Mouse (Mus musculus) lung, embryonic 14.5 days (tissue): Measurements from ENCODE around the gene Myo10. TPM values are rescaled to one million over a fixed set of nuclear protein-coding genes. Genes with fewer than 3 reads are reported as not detected.

Experiments
- ATAC-seq: fragments of 200-750 bp; cut with Nextera tagmentation; 2 replicates; pipeline ENCODE4 v1.8.0; 2017; ENCODE audit warnings: mild to moderate bottlenecking, moderate TSS enrichment, moderate library complexity; ENCODE audit not compliant: insufficient read depth
- DNase-seq: peaks from one replicate; pipeline ENCODE4 v3.0.0-alpha.2; 2015
- H3K27ac ChIP-seq: fragments of 300-500 bp; sonication (generic); 2 replicates; pipeline ENCODE4 v1.5.1; 2014; ENCODE audit warnings: low read depth, mild to moderate bottlenecking, moderate library complexity
- H3K27me3 ChIP-seq: fragments of 300-500 bp; sonication (generic); 2 replicates; pipeline ENCODE4 v1.6.1; 2014; ENCODE audit warnings: low read length, control low read depth; ENCODE audit not compliant: insufficient read depth
- H3K36me3 ChIP-seq: fragments of 300-500 bp; sonication (generic); 2 replicates; pipeline ENCODE4 v1.6.1; 2014; ENCODE audit warnings: control low read depth; ENCODE audit not compliant: insufficient read depth
- H3K4me1 ChIP-seq: fragments of 300-500 bp; sonication (generic); 2 replicates; pipeline ENCODE4 v1.6.1; 2014; ENCODE audit warnings: antibody characterized with exemption, control low read depth; ENCODE audit not compliant: insufficient read depth
- H3K4me2 ChIP-seq: fragments of 300-500 bp; sonication (generic); 2 replicates; pipeline ENCODE4 v1.6.1; 2014; ENCODE audit warnings: mild to moderate bottlenecking
- H3K4me3 ChIP-seq: fragments of 300-500 bp; sonication (generic); 2 replicates; pipeline ENCODE4 v1.5.1; 2014; ENCODE audit warnings: low read depth, low read length
- H3K9ac ChIP-seq: fragments of 300-500 bp; sonication (generic); 2 replicates; pipeline ENCODE4 v1.6.1; 2014
- H3K9me3 ChIP-seq: fragments of 300-500 bp; sonication (generic); 2 replicates; pipeline ENCODE4 v1.6.1; 2016; ENCODE audit warnings: low read depth, low read length, control low read depth
- CTCF ChIP-seq: IDR thresholded peaks from 2 replicates; pipeline ENCODE4 v1.5.1; 2016; ENCODE audit warnings: antibody characterized with exemption, low read depth
- WGBS: fragments of 180-500 bp; shearing (Covaris S2); extraction: QIAGEN DNeasy Blood & Tissue Kit; methylation state at CpG from one replicate; pipeline ENCODE4 v1.1.7; 2014; 5-methylcytosine and 5-hydroxymethylcytosine counted together
- polyA plus RNA-seq: library from polyadenylated mRNA; unstranded; fragments of >200 nt; fragmentation: Nextera tagmentation; extraction: Ambion mirVana; gene quantifications from 2 replicates; pipeline ENCODE4 v1.2.1, GENCODE M21; 2014

The Myo10 gene
- polyA plus RNA-seq, 1 experiment from 2014 or later, result 54.8 TPM

DNA sequence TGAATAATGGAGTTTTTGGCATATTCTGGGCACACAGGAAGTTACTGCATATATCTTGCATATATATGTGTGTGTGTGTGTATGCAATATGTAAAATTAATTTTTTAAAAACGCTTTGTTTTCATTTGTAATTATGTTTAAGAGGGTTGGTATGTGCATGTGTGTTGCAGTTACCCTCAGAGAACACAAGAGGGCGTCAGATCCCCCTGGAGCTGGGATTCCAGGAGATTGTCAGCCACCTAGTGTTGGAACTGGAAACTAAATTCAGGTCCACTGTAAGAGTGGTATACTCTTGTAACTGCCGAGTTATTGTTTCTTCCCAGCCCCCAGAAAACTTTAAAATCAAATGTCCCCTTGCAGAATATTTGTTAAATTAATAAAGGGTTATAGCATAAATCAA, 174.0 kb downstream of the Myo10 start:
- H3K27me3 ChIP-seq, result no peaks in the 10 kb centered on the region
- no peak overlapping the region for H3K9ac ChIP-seq
- peaks cover 90% of the 10 kb centered on the region for H3K36me3 ChIP-seq
- no peak overlapping the region for H3K4me2 ChIP-seq
- DNase-seq (peak; percentile 77), ATAC-seq (no peak)
- TF ChIP-seq CTCF, result peak; percentile 87
- WGBS, result 50% methylated on average over 3 of the region's 3 CpGs
- no peaks in the 10 kb centered on the region for H3K9me3 ChIP-seq
- H3K4me1 ChIP-seq, result no peaks in the 10 kb centered on the region
- no peak overlapping the region for H3K27ac ChIP-seq
- no peak overlapping the region for H3K4me3 ChIP-seq

DNA sequence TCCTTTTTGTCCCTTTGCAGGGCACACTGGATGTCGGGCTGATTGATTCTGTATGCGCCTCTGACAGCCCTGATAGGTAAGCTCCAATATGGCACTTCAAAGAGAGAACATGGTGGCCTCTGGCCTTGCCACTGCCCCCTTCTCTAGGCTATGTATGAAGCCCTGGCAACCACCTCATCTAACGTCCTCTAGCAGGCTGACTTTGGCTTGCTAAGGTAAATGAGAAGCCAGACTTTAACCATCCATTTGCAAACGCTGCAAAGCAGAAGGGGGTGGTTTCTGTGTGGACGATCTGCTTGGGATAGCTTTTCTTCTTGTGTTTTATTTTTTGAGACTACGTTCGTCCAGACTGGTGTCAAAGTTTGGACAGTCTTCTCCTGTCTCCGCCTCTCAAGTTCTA, 174.9 kb downstream of the Myo10 start:
- Histone ChIP-seq H3K4me2 (no peak overlapping the region), H3K4me3 (no peak overlapping the region), H3K4me1 (no peaks in the 10 kb centered on the region), H3K36me3 (peaks cover 94% of the 10 kb centered on the region), H3K27ac (no peak overlapping the region), H3K9ac (no peak overlapping the region), H3K9me3 (no peaks in the 10 kb centered on the region), H3K27me3 (no peaks in the 10 kb centered on the region)
- TF ChIP-seq CTCF, result no peak
- 86% methylated on average over 8 of the region's 8 CpGs for WGBS
- no peak for ATAC-seq
- no peak for DNase-seq

DNA sequence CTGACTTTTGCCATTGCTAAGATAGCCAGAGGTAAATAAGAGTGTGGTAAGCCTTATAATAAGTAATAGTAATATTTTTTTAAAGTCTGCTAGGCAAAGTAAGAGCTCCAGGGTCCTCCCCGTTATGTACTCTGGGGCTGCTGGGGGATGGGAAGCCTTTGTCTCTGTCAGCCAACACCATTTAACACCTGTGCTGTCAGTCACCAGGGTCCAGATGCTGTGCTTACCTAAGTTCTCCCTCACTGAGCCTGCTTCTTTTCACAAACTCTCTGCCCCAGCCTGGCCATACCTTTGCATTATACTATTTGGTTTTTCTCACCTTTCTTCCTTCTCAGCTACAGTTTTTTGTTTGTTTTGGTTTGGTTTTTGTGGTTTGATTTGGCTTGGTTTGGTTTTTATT, 175.6 kb downstream of the Myo10 start:
- DNase-seq (no peak), ATAC-seq (no peak)
- WGBS, result 76% methylated on average over 1 of the region's 1 CpGs
- no peak overlapping the region for H3K4me3 ChIP-seq
- H3K4me1 ChIP-seq, result no peaks in the 10 kb centered on the region
- TF ChIP-seq CTCF, result no peak
- H3K9me3 ChIP-seq, result no peaks in the 10 kb centered on the region
- H3K36me3 ChIP-seq, result peaks cover 96% of the 10 kb centered on the region
- no peak overlapping the region for H3K9ac ChIP-seq
- H3K27ac ChIP-seq, result no peak overlapping the region
- H3K27me3 ChIP-seq, result no peaks in the 10 kb centered on the region
- no peak overlapping the region for H3K4me2 ChIP-seq

DNA sequence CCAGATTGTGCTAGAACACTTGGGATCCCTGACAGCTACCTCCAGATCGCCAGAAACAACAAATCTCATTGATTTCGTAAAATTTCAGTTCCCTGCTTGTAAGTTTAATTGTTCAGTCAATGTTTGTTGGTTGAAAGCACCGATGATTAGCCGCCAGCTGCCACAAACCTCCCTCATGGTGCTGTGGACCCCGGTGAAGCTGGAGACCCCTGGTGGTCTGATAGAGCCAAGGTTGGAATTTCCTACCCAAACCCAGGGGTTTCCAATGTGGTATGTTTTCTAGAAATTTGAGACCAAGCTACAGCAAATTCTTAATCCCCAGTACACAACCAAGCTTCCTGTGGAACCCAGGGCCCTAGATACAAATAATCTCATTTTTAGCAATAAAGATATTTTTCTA, 179.4 kb downstream of the Myo10 start:
- no peak for DNase-seq
- WGBS, result 84% methylated on average over 5 of the region's 5 CpGs

DNA sequence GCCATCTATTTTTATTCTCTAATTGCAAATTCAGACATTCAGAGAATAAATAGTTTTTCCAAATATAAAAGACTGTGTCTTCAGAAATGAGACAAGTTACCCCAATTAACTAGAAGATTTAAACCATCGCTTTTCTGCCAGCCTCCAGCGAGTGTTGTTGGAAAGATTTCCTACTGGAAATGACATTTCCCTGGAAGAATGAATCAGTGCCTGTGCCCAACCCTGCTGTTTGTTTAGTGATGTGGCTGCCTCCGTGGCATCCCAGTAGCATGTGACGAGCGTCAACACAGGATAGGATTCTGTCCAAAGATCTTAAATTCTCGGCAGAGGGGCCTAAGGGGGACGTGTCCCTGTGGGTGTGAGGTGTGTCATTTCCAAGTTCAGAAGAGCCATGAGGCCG, 179.9 kb downstream of the Myo10 start:
- Histone ChIP-seq H3K4me3 (no peak overlapping the region), H3K9me3 (no peaks in the 10 kb centered on the region), H3K27me3 (no peaks in the 10 kb centered on the region), H3K27ac (no peak overlapping the region), H3K36me3 (peaks cover 99% of the 10 kb centered on the region), H3K4me2 (no peak overlapping the region), H3K4me1 (no peaks in the 10 kb centered on the region), H3K9ac (no peak overlapping the region)
- WGBS, result 83% methylated on average over 8 of the region's 8 CpGs
- TF ChIP-seq CTCF, result no peak
- DNase-seq (no peak), ATAC-seq (no peak)

More for the DNA sequence above, 179.4 kb downstream of the Myo10 start:
- Histone ChIP-seq H3K4me1 (no peaks in the 10 kb centered on the region), H3K27ac (no peak overlapping the region), H3K36me3 (peaks cover 99% of the 10 kb centered on the region), H3K9me3 (no peaks in the 10 kb centered on the region), H3K9ac (no peak overlapping the region), H3K27me3 (no peaks in the 10 kb centered on the region), H3K4me2 (no peak overlapping the region), H3K4me3 (no peak overlapping the region)
- TF ChIP-seq CTCF, result peak; percentile 31; the same call in 1 of the 2 replicates
- ATAC-seq, result no peak

DNA sequence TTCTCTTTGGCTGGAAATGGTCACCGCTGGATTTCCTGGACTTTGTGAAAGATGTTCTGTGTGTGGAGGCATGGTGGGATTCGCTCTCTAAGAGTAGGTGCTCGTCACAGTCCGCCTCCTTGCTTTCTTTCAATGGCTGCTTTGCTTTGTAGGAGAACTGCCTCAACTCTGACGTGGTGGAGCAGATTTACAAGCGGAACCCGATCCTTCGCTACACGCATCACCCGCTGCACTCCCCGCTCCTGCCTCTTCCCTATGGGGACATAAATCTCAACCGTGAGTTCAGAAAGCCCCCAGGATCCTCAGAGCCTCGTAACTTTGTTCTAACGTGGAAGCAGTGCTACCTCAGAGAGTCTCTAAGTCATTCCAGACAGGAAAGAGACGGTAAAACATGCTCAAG, 180.8 kb downstream of the Myo10 start:
- Histone ChIP-seq H3K9ac (no peak overlapping the region), H3K27ac (no peak overlapping the region), H3K4me2 (no peak overlapping the region), H3K27me3 (no peaks in the 10 kb centered on the region), H3K36me3 (peaks cover 99% of the 10 kb centered on the region), H3K4me1 (no peaks in the 10 kb centered on the region), H3K4me3 (no peak overlapping the region), H3K9me3 (no peaks in the 10 kb centered on the region)
- DNase-seq (no peak), ATAC-seq (no peak)
- WGBS, result 87% methylated on average over 15 of the region's 15 CpGs
- TF ChIP-seq CTCF, result no peak

DNA sequence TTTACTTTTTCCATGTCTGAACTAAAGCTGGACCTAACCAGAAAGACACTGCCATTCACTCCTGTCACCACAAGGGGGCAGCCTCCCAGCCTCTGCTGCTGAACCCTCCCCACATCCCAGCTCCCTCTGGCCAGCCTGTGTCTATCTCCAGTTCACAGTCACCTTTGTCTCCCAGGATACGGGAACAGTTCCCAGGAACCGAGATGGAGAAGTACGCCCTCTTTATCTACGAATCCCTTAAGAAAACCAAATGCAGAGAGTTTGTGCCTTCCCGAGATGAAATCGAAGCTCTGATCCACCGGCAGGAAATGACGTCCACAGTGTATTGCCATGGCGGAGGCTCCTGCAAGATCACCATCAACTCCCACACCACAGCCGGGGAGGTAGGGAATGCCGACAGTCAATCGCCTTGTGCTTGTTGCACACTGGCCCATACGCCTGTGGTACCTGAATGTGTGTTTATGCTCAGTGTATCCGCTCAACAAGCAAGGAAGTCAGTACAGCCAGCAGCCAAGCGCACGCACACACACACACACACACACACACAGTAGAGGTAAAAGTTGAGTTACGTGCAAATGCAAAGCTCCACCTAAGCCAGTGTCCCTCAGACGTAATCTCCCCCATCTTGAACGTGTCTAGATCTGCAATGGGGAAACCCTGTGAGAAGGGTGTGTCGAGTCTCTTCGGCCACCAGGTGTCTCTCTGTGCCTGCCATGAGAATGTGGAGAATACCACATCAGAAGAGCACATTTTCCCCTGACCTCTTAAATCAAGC, 183.2 kb downstream of the Myo10 start:
- peak; percentile 27; the same call in 1 of the 2 replicates for ATAC-seq
- 81% methylated on average over 21 of the region's 21 CpGs for WGBS

More for the DNA sequence above, 183.2 kb downstream of the Myo10 start:
- Histone ChIP-seq H3K4me1 (no peaks in the 10 kb centered on the region), H3K36me3 (peaks cover 100% of the 10 kb centered on the region), H3K27ac (no peak overlapping the region), H3K9me3 (no peaks in the 10 kb centered on the region), H3K4me2 (no peak overlapping the region), H3K27me3 (no peaks in the 10 kb centered on the region), H3K9ac (no peak overlapping the region), H3K4me3 (no peak overlapping the region)
- peak; percentile 80 for DNase-seq
- peak; percentile 91 for TF ChIP-seq CTCF
